Mouse (Mus musculus): ENCODE measurements around the gene Tax1bp3.

The Tax1bp3 gene

DNA sequence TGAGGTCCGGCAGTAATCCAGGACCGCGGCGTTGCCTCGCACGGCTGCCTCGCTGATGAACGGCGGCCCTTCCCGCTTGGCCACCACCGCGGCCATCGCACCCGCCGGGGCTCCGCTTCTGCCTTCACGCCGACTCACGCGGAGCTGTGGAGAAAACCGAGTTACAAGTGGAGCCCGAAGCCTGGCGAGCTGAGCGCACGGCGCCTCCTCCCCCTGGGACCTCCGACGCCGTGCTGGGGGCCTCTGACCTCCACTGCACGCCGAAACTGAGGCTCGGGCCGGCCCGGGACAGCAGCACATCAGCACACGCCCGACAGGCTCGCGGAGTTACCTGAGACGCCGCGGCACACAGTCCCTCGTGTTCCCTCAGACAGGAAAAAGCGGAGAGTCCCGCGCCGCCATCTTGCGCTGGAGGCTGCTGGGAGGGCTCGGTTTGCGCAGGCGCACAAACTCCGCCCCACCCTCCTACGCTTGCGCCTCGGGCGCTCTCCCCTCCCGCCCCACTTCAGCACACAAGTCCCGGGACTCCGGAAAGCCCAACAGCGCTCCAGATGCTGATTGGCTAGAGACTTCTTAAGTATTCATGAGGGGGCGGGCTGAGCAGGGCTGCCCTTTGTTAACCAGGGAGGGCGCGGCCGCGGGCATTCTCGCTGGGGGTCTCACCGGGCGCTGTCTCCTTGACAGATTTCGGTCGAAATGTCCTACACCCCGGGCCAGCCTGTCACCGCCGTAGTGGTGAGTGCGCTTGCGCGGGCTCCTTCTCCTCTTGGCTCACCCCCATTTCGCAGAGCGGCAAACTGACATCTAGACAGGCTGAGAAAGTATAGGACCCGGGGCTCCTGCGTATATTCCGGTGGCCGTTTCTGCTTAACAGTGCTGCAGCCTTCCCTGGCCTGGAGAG lies at the start of gene Tax1bp3, which contains the start of gene Emc6:
Gene Tax1bp3 (plus strand): TSS at position 476 of the 901 bp plus-strand sequence.
Gene Emc6 (minus strand): TSS at position 430 of the 901 bp plus-strand sequence.
- H3K36me3 ChIP-seq (ENCODE audit: control insufficient read depth, insufficient read depth, low read length, poor library complexity, severe bottlenecking): no peaks in the 10 kb centered on the region
- peak; percentile 99 for DNase-seq (ENCODE audit: low read depth, low spot score)
- H3K27me3 ChIP-seq (ENCODE audit: control insufficient read depth, insufficient read depth, low read length, poor library complexity, severe bottlenecking): no peaks in the 10 kb centered on the region

DNA sequence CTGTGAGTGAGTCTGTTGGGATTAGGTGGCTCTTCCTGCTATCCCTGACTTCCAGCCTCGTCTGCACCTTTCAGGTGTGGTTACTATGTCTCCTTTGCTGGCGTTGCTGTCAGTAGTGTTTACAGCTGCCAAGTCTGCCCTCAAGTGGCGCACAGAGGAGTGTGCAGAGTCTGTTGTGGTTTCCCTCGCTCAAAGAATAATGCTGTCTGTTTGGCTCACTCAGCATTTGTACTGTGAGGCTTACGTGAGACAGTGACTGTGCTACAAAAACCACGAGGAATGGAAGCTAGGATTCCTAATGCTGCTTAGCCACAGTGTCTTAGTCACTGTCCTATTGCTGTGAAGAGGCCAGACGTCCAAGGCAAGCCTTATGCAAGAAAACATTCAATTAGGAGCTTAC lies 45.9 kb upstream of the Tax1bp3 start:
- DNase-seq (ENCODE audit: low read depth, low spot score): peak; percentile 51
- Histone ChIP-seq H3K27me3 (ENCODE audit: control insufficient read depth, insufficient read depth, low read length, poor library complexity, severe bottlenecking) (no peaks in the 10 kb centered on the region), H3K36me3 (ENCODE audit: control insufficient read depth, insufficient read depth, low read length, poor library complexity, severe bottlenecking) (no peaks in the 10 kb centered on the region)

DNA sequence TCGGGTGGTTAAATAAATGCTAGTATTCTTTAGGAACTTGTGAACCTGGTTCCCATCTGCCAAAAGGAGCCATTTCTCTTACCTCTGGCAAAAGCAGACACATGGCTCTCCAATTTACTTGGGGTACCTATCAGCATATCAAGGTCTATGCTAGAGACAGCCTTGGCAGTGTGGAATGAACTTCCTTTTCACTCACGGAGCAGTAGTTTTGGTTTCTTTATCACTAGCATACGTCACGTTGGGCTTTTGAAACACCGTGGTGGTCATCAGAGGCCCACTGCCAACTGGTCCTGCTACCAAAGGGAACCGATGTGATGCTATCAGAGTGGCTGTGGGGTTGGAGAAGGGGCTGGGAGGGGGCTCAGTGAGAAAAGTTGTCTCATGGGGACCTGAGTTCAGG lies 43.9 kb upstream of the Tax1bp3 start:
- no peaks in the 10 kb centered on the region for H3K27me3 ChIP-seq (ENCODE audit: control insufficient read depth, insufficient read depth, low read length, poor library complexity, severe bottlenecking)
- no peaks in the 10 kb centered on the region for H3K36me3 ChIP-seq (ENCODE audit: control insufficient read depth, insufficient read depth, low read length, poor library complexity, severe bottlenecking)
- DNase-seq (ENCODE audit: low read depth, low spot score): peak; percentile 18

DNA sequence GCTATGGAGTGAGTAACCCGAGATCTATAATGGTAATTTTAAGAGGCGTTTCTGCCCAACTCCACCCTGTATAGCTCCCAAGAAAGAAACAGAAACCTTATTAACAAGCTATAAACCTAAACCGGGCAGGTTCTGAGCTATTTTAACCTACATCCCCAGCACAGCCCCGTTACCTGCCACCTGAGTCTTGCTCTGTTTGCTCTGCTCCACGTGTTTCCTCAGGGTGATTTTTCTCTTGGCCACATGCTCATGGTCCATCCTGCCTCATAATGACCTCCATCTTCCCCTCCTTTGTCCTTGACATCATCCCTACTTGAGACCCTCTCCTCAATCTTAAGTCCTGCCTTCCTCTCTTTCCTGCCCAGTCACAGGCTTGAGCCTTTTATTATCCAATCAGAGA lies 42.7 kb upstream of the Tax1bp3 start:
- no peaks in the 10 kb centered on the region for H3K36me3 ChIP-seq (ENCODE audit: control insufficient read depth, insufficient read depth, low read length, poor library complexity, severe bottlenecking)
- no peak for DNase-seq (ENCODE audit: low read depth, low spot score)
- no peaks in the 10 kb centered on the region for H3K27me3 ChIP-seq (ENCODE audit: control insufficient read depth, insufficient read depth, low read length, poor library complexity, severe bottlenecking)

DNA sequence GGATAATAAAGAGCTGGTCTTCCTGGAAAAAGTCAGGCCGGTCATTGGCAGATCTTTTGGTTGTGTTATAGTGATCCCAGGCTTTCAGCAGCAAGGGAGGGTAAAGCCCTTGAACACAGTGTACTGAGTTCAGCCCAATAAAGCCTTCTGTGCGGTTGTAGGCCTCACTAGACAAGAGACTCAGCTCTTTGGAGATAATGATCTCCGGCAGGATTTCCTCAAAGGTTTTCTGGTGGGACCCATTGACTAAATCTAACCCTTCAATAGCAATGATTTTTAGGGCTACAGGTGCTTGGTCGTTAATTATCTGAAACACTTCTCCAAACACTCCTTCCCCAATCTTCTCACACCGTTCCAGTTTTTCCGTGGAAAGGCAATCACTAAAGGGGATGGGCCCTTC lies 40.3 kb upstream of the Tax1bp3 start:
- no peak for DNase-seq (ENCODE audit: low read depth, low spot score)
- Histone ChIP-seq H3K36me3 (ENCODE audit: control insufficient read depth, insufficient read depth, low read length, poor library complexity, severe bottlenecking) (no peaks in the 10 kb centered on the region), H3K27me3 (ENCODE audit: control insufficient read depth, insufficient read depth, low read length, poor library complexity, severe bottlenecking) (no peaks in the 10 kb centered on the region)

DNA sequence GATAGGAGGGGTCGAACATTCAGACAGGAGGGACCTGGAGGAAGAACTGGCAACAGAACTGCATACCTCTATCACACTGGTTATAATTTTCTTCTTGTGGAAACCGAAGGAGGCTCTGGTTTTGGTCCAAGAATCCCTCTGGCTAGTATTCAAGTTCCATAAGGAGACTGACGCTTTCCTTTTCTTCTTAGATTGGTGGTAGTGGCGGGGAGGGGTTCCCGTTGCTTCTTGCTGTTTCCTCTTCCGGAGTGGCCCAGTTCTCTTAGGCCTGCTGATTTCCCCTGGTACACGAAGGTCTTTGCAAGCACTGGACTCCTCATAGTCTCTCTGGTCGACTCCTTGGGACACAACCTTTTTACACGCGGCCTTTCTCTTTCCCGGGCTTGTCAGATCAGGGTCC lies 39.8 kb upstream of the Tax1bp3 start:
- H3K27me3 ChIP-seq (ENCODE audit: control insufficient read depth, insufficient read depth, low read length, poor library complexity, severe bottlenecking): no peaks in the 10 kb centered on the region
- no peak for DNase-seq (ENCODE audit: low read depth, low spot score)

DNA sequence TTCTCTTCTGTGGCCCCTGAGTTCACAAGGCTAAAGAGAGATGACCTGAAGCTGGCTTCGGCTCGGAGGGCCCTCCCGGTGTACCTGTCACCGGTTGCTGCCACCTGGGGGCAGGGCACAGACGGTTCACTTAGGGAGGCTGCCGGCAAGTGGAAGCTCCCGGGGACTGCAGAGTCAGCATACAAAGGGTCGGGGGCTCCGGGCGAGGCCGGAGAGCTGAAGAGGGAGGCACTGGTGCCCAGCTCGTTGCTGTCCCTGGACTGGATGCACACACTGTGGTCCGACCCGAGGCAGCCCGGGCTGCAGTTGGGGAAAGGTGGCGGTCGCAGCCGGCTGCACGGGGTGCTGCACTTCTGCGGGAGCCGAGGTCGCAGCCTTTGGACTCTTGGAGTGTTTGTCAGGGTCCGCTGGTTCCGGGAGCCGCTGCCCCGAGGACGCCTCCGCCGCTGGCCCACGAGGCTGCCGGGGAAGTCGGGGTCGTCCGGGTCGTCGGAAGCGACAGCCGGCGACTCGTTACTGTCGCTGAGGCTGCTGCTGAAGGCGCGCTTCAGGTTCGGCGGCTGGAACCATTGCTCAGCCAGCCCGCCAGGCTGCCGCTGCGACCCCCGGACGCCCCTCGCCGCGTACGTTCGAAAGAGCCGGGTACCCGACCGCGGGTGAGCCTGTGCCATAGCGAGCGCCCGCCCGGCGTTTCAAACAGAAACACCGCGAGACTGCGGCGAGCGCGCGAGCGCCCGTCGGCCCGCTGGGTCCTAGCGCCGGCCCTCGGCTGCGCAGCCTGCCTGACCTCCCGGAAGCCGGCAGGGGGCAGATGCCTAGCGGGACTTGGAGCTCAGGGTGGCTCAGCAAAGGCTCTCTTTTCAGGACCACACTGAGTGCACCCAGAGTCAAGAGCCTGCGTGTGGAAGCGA lies 39.0 kb upstream of the Tax1bp3 start, which contains the start of gene Haspin:
Gene Haspin (minus strand): TSS at position 704 of the 911 bp plus-strand sequence.
- DNase-seq (ENCODE audit: low read depth, low spot score): peak; percentile 91
- H3K36me3 ChIP-seq (ENCODE audit: control insufficient read depth, insufficient read depth, low read length, poor library complexity, severe bottlenecking): no peaks in the 10 kb centered on the region
- no peaks in the 10 kb centered on the region for H3K27me3 ChIP-seq (ENCODE audit: control insufficient read depth, insufficient read depth, low read length, poor library complexity, severe bottlenecking)

More for the DNA sequence above, 39.8 kb upstream of the Tax1bp3 start:
- H3K36me3 ChIP-seq (ENCODE audit: control insufficient read depth, insufficient read depth, low read length, poor library complexity, severe bottlenecking): no peaks in the 10 kb centered on the region

DNA sequence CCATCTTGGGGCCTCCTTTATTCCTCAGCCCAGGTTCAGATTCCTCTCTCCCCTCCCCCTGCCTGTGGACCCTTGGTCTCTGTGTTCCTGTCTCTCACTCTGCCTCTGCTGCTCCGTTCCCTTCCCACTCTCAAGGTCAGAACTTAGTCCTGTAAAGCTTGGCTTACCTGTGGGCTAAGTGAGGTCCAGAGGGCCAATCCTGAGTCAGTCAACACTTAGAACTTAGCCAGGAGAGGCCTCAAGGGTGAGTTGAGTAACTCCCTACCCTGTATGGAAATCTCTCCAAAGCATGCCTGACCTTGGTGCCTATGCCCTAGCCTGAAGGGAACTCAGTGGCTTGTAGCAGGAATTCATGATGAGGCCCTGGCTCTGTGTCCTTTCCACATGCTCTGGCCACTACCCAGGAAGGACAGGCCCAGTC lies 32.6 kb upstream of the Tax1bp3 start:
- no peaks in the 10 kb centered on the region for H3K27me3 ChIP-seq (ENCODE audit: control insufficient read depth, insufficient read depth, low read length, poor library complexity, severe bottlenecking)
- no peak for DNase-seq (ENCODE audit: low read depth, low spot score)
- no peaks in the 10 kb centered on the region for H3K36me3 ChIP-seq (ENCODE audit: control insufficient read depth, insufficient read depth, low read length, poor library complexity, severe bottlenecking)

DNA sequence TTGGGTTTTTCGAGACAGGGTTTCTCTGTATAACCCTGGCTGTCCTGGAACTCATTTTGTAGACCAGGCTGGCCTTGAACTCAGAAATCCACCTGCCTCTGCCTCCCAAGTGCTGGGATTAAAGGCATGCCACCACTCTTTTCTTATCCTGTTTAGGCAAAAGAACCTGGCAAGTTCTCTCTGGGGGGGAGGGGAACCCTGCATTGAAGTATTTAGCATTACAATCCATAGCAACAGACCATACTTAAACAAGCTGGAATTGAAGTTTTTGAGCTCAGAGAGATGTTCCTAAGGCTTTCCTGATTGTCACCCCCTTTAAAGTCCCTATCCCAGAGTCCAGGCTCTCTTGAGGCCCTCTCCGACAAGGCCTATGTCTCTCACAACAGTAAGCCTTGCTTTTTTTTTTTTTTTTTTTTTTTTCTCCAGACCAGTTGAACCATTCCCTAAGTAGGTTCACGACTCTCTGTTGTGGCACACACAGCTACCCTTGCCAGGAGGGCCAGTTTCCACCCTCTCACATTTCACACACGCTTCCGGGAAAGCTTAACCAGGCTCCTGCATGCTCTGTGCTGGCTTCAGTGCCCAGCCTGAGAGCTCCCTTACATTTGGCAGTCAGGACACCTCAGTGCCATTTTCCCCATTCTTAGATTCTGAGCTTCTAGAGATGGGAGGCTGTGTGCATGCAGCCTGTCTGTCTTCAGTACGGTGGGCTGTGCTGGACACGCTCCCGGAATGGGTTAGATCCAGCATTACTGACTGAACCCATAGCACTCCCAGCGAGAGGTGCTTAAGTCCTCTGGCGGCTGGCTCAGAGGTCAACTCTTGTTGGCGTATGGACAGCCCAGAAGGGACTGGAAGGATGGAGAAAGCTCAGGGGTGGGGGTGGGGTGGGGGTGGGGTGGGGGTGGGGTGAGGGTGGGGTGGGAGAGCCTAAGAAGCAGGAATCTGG lies 30.6 kb upstream of the Tax1bp3 start:
- DNase-seq (ENCODE audit: low read depth, low spot score): no peak
- H3K27me3 ChIP-seq (ENCODE audit: control insufficient read depth, insufficient read depth, low read length, poor library complexity, severe bottlenecking): no peaks in the 10 kb centered on the region
- H3K36me3 ChIP-seq (ENCODE audit: control insufficient read depth, insufficient read depth, low read length, poor library complexity, severe bottlenecking): no peaks in the 10 kb centered on the region

DNA sequence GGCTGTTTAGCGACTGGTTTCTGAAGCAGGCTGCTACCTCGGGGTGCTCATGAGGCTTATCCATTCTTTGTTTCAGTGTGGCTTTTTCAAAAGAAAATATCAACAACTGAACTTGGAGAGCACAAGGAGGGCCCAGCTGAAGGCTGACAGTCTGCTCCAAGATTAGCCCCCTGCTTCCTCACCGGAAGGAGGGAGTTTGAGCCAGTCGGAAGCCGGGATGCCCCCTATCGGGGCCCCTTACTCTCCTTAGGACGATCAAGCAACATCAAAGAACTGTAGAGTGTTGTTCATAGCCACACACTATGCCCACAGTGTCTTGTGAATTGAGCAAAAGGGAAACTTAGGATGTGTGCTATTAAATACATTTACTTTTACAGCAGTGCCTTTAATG lies 29.9 kb upstream of the Tax1bp3 start:
- Histone ChIP-seq H3K27me3 (ENCODE audit: control insufficient read depth, insufficient read depth, low read length, poor library complexity, severe bottlenecking) (no peaks in the 10 kb centered on the region), H3K36me3 (ENCODE audit: control insufficient read depth, insufficient read depth, low read length, poor library complexity, severe bottlenecking) (no peaks in the 10 kb centered on the region)
- DNase-seq (ENCODE audit: low read depth, low spot score): no peak

DNA sequence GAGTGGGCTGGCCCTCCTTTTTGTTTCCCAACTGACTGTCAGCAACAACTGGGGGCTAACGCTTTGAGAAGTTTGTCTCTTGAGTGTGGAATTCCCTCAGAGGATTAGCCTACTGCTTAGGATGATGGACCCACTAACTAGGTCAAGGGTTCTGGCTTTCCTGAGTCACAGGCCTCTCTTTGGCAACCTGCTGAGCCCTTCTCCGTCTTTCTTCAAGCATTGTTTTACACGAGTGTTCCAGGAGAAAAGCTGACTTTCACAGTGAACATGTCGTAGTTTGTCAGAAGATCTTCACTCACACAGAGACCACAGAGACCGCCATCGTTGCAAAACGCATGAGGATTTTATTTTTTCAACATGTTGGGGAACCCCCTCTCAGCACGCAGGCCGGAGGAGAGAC lies 28.7 kb upstream of the Tax1bp3 start:
- DNase-seq (ENCODE audit: low read depth, low spot score): no peak
- no peaks in the 10 kb centered on the region for H3K36me3 ChIP-seq (ENCODE audit: control insufficient read depth, insufficient read depth, low read length, poor library complexity, severe bottlenecking)
- no peaks in the 10 kb centered on the region for H3K27me3 ChIP-seq (ENCODE audit: control insufficient read depth, insufficient read depth, low read length, poor library complexity, severe bottlenecking)

DNA sequence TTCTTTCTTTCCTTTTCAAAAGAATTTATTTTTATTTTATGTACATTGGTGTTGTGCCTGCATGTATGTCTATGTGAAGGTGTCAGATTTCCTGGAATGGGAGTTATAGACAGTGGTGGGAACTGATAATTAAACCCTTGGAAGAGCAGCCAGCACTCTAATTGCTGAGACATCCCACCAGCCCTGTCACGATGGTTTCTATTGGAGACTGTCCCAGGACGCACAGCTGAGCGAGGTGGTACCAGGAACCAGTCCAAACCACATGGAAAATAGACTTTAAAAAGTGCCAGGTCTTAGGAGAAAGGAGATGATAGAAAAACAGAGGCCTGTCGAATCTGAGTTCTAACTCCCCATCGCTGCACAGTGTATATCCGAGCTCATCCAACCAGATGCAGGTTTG lies 21.8 kb upstream of the Tax1bp3 start:
- no peaks in the 10 kb centered on the region for H3K27me3 ChIP-seq (ENCODE audit: control insufficient read depth, insufficient read depth, low read length, poor library complexity, severe bottlenecking)
- DNase-seq (ENCODE audit: low read depth, low spot score): no peak
- no peaks in the 10 kb centered on the region for H3K36me3 ChIP-seq (ENCODE audit: control insufficient read depth, insufficient read depth, low read length, poor library complexity, severe bottlenecking)

DNA sequence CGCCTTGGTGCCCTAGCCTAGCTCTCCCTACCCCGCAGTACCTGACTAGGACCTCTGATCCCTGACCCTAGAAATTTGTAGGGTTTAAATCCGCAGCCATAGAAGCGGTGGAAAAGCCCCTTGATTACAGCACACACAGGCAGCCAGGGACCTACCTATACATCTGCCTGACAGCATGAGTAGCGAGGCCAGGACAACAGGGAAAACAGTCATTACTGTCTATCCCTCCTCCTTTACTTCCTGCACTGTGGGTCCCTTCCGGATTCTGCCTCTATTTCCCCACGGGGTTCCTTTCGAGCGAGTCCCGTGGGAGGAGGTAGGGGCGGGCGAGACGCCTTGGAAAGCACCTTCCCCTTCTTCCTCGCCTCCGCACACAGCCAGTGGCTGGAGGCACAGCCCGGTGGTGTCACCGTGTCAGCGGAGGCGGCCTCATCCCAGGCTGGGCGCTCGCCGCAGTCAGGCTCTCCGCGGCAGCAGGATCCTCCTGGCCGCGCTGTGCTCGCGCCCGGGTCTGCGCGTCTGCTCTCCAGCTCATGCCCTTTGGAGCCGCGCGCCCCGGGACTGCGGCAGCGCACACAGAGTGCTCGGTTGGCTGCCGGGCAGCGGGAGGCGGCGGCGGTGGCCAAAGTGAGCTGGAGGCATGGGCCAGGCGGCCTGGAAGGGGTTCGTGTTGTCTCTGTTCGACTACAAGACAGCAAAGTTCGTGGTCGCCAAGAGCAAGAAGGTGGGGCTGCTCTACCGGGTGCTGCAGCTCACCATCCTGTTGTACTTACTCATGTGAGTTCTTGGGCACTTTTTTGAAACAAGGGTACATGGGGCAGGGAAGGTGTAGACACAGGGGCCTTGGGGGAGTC lies 16.7 kb upstream of the Tax1bp3 start, which contains the start of gene P2rx5:
Gene P2rx5 (plus strand): TSS at position 465 of the 854 bp plus-strand sequence.
- no peak for DNase-seq (ENCODE audit: low read depth, low spot score)
- no peaks in the 10 kb centered on the region for H3K36me3 ChIP-seq (ENCODE audit: control insufficient read depth, insufficient read depth, low read length, poor library complexity, severe bottlenecking)

More for the DNA sequence above, 16.7 kb upstream of the Tax1bp3 start, which contains the start of gene P2rx5:
- no peaks in the 10 kb centered on the region for H3K27me3 ChIP-seq (ENCODE audit: control insufficient read depth, insufficient read depth, low read length, poor library complexity, severe bottlenecking)
